Mouse (Mus musculus) liver, adult 2 months (tissue): ENCODE data around the gene Tmem206.

Source experiments
- CTCF ChIP-seq: fragments of 200-500 bp; IDR thresholded peaks from 2 replicates; pipeline ENCODE4 v1.5.1; 2011; ENCODE audit warnings: low read depth, low read length, control low read depth
- POLR2A ChIP-seq: fragments of 200-500 bp; IDR thresholded peaks from 2 replicates; pipeline ENCODE4 v1.6.1; 2011; ENCODE audit warnings: low read length, control low read depth; ENCODE audit not compliant: insufficient read depth; ENCODE audit errors: extremely low read depth

DNA sequence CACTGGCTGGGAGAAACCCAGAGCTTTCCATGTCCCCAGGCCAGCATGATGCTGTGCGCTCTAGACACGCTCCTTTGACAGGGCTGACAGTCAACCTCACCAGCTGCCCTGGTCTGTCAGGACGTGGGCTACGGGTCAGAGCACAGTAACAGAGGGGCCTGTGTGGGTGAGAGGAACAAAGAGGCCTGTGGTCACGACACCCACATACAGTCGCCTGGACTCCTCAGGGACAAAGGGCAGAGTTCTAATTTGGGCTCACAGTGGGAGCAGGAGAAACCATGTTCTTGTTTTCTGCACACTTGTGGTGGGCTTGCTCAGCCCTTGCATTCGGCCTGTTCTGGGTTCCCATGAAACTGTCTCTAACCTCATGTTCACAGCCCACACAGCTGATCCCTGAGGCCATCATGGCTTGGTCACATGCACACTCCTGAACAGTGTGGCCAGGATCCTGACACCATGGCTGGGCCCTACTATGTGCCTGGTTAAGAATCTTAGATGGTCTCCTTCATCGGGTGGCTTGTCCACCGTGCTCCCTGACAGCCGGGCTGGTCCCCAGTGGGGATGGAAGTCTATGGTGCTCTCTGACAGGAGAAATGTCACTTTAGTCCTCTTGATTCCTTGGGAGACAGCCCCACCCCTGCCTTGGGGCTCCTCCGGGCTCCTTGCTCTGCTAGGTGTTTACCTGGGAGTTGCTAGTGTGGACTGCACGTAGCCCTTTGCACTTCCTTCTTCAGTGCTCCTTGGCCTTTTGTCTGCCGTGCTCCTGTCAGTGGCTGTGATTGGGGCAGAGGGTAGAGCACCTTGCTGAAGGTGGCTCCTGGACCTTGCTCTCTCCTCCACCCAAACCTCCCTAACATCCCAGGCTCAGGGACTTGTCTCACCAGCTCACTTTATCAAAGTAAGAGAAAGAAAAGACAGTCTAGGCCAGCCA, 42.3 kb upstream of the Tmem206 start:
- TF ChIP-seq CTCF: no peak
- no peak for TF ChIP-seq POLR2A
